Mouse (Mus musculus): ENCODE data around the gene Txndc11. TPM values are rescaled to one million over a fixed set of nuclear protein-coding genes. Genes with fewer than 3 reads are reported as not detected.

Gene Txndc11
- total and polyA plus RNA-seq, 3 experiments: 24.9 to 33.7 TPM; not detected in 1

- peak overlapping the region; percentile 59 for H3K9ac ChIP-seq (ENCODE audit: control insufficient read depth, low read depth, low read length, poor library complexity, severe bottlenecking)
- TF ChIP-seq ELF1 (IDR thresholded peaks at IDR 0.05; ENCODE audit: low read depth, low read length): no peak
- no peak for TF ChIP-seq MAZ (IDR thresholded peaks at IDR 0.05; ENCODE audit: low read depth, low read length)
- no peak for TF ChIP-seq POLR2AphosphoS5 (IDR thresholded peaks at IDR 0.05; ENCODE audit: borderline replicate concordance, low read depth, low read length)
- no peak for TF ChIP-seq EP300 (IDR thresholded peaks at IDR 0.05; ENCODE audit: low read depth in 1 of 2, low read length in 2 of 2)
- TF ChIP-seq TAL1 (IDR thresholded peaks at IDR 0.05; ENCODE audit: low read length): no peak
- TF ChIP-seq GATA1 (IDR thresholded peaks at IDR 0.05; ENCODE audit: low read depth, low read length): no peak
- TF ChIP-seq UBTF (IDR thresholded peaks at IDR 0.05; ENCODE audit: borderline replicate concordance, insufficient read depth, low read depth, low read length): no peak
- no peak for TF ChIP-seq TBP (IDR thresholded peaks at IDR 0.05; ENCODE audit: low read depth, low read length)
- no peak for TF ChIP-seq POLR2A (IDR thresholded peaks at IDR 0.05; ENCODE audit: control insufficient read depth in 1 of 2, insufficient read depth in 1 of 2, low read depth in 1 of 2, low read length in 2 of 2, poor library complexity in 1 of 2)
- TF ChIP-seq MEF2A (IDR thresholded peaks at IDR 0.05; ENCODE audit: extremely low read depth, insufficient replicate concordance, low read depth, low read length, poor library complexity, severe bottlenecking): no peak
- no peak for TF ChIP-seq USF2 (IDR thresholded peaks at IDR 0.05; ENCODE audit: borderline replicate concordance in 1 of 2, insufficient read depth in 1 of 2, low read depth in 1 of 2, low read length in 2 of 2)
- TF ChIP-seq HCFC1 (IDR thresholded peaks at IDR 0.05; ENCODE audit: low read depth, low read length): no peak
- TF ChIP-seq GABPA (IDR thresholded peaks at IDR 0.05; ENCODE audit: low read depth, low read length): no peak
- TF ChIP-seq MAX (IDR thresholded peaks at IDR 0.05; ENCODE audit: low read length): no peak
- TF ChIP-seq ZC3H11A (IDR thresholded peaks at IDR 0.05; ENCODE audit: low read depth, low read length): no peak
- TF ChIP-seq MXI1 (IDR thresholded peaks at IDR 0.05; ENCODE audit: low read depth, low read length): no peak; the same call in 1 of the 2 replicates
- TF ChIP-seq CHD2 (IDR thresholded peaks at IDR 0.05; ENCODE audit: low read length): no peak
- TF ChIP-seq USF1 (IDR thresholded peaks at IDR 0.05; ENCODE audit: low read depth, low read length): no peak
- TF ChIP-seq E2F4 (IDR thresholded peaks at IDR 0.05; ENCODE audit: borderline replicate concordance, low read depth, low read length): no peak
- TF ChIP-seq JUND (IDR thresholded peaks at IDR 0.05; ENCODE audit: low read depth, low read length): no peak
- H3K4me3 ChIP-seq (ENCODE audit: control insufficient read depth in 1 of 2, insufficient read depth in 1 of 2, low read depth in 2 of 2, low read length in 2 of 2): peak overlapping the region; percentile 55 to 62
- peaks cover 3 to 4% of the 10 kb centered on the region in 2 experiments; a peak in 3 of 4 replicates for H3K36me3 ChIP-seq (ENCODE audit: control insufficient read depth in 1 of 2, insufficient read depth in 2 of 2, low read length in 2 of 2)
- H3K4me1 ChIP-seq (ENCODE audit: control insufficient read depth in 1 of 2, insufficient read depth in 2 of 2, low read length in 2 of 2): peaks cover 0 to 3% of the 10 kb centered on the region in 2 experiments; a peak in 1 of 4 replicates
- H3K79me2 ChIP-seq (ENCODE audit: control insufficient read depth, insufficient read depth, low read length, poor library complexity): peaks cover 38% of the 10 kb centered on the region
- DNase-seq (ENCODE audit: low read depth, low spot score): no peak
- no peaks in the 10 kb centered on the region for H3K27me3 ChIP-seq (ENCODE audit: control insufficient read depth in 1 of 2, insufficient read depth in 2 of 2, low read length in 2 of 2)
- H3K27ac ChIP-seq (ENCODE audit: control insufficient read depth, low read depth, low read length): peak overlapping the region; percentile 57
- H3K9me3 ChIP-seq (replicated peaks; ENCODE audit: insufficient read depth, low read length): no peaks in the 10 kb centered on the region
Observed at GRCm38 (mm10) chr16:11176884-11177244, 42.4 kb upstream of the Txndc11 start.
